Mouse (Mus musculus) heart, embryonic 10.5 days (tissue): ENCODE measurements around the gene Psapl1. TPM values are rescaled to one million over a fixed set of nuclear protein-coding genes. Genes with fewer than 3 reads are reported as not detected.

Experiments
- polyA plus RNA-seq: library from polyadenylated mRNA; unstranded; fragments of >200 nt; fragmentation: Nextera tagmentation; extraction: Ambion mirVana; gene quantifications from 2 replicates; pipeline ENCODE4 v1.2.1, GENCODE M21; 2016

The Psapl1 gene
- polyA plus RNA-seq, 1 experiment from 2014 or later = 0.11 TPM

Other genes with a start within 250 kb of the Psapl1 start
- 6.9 and 12.2 TPM in 2 replicates for gene Sorcs2, start 194.1 kb downstream of the Psapl1 start, polyA plus RNA-seq